Mouse (Mus musculus) urinary bladder, postnatal 14 days (tissue): ENCODE measurements at regions not wholly inside any gene's neighbourhood (a gene's known extent, or its start where the extent isn't known, plus 50 kb on each side); places are given as distances from the start of the nearest gene placed in this dataset.

Experiments used
- DNase-seq: peaks from one replicate; pipeline ENCODE4 v3.0.0; 2021; ENCODE audit warnings: low spot score

DNA sequence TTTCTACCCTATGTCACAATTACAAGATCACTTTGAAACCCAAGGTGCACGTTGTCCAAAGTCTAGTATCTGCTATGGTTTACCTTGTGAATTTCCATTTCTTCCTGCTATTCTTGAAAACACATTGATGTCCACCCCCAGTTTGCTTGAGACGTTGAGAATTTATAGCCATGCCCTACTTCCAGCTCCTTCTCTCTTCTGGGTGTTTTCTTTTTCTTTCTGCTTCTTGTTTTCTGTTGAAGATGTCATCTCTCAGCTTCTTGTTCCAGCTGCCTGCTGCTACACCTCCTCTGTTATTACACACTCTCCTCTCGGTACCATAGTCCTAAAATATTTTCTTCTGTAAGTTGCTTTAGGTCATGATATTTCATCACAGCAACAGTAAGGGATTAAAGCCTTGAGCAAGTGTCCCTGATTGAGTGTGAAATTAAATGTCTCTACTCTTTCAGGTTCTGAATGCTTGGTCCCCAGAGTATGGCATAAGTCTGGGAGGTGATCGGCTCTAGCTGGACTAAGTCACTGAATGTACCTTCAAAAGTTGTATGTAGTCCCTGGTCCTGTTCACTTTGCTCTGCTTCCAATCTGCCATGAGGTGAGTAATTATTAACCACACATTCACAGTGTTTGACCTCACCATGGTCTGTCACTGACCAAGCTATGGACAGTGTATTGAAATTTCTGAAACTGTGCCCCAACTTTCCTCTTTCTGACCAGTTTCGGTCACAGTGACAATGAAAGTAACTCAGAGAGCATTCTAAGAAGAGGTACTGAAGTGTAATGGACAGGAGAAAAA, 718.1 kb downstream of the Epm2a start:
- DNase-seq = no peak

DNA sequence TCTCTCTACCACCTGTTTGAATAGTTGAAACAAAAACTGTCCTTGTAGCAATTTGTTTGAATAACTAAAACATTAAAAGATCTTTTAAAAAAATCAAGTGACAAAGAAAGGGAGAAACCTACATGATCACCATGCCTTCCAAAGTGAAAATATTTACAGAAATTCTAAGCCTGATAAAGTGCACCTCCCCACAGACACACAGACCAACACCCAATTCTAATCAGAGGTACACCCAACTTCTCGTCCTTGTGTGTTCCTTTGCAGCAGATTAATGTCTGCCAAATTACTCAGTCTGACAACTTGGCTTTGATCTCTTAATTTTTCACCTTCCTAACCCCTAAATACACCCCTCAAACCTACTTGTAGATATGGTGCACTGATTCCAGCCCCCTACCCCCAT, 719.1 kb downstream of the Epm2a start:
- DNase-seq = no peak

DNA sequence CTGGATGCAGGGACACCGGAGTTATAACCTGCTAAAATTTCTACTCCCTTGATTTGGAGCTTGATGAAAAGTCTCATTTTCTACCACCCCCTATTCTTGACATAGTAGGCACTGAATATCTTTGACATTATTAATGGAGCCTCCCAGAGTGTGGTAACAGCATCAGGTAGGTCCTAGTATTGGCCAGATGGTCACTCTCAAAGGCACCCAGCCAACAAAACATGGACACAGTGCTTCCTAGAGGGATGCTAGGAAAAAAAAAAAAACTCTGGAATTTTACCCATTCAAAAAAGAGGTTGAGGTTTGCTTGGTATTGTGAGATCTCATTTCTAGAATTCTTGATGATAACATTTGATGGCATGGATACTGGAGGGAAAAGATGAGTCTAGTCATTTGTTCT, 740.8 kb downstream of the Epm2a start:
- DNase-seq = no peak

DNA sequence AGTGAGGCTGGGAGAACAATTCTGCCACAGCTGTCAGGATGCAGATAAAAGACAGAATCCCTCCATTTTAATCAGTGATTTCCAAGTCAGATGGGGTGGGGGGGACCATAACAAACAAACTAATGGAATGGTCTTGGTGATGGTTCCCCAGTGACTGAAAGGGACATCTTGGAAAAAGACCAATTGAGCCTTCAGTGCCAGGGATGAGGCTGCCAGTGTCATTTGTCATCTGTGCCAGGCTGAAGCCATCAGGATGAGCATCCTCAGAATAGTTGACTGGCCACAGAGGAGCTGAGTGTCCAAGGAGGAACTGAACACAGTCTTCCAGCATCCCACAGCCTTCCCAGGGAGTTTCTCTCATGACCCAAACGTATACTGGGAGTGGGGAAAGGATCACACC, 749.3 kb downstream of the Epm2a start:
- no peak for DNase-seq

DNA sequence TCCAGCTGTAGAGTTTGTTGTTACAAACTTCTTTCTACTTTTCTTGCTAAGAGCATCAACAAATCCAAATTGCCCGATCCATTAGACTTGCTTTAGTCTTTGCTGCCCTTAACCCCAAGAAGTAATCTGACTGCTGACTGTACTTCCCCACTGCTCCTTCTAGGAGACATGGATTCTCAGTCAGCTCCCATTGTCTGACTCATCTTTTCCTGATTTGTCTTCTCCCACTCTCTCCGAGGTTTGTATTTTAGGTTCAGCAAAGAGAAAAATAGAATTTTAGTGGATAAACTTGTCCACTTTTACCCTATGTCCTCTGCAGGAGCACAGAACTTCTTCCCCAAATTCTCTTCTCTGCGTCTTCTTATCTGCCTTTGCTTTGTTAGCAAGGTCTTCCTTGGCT, 753.5 kb downstream of the Epm2a start:
- DNase-seq = no peak

DNA sequence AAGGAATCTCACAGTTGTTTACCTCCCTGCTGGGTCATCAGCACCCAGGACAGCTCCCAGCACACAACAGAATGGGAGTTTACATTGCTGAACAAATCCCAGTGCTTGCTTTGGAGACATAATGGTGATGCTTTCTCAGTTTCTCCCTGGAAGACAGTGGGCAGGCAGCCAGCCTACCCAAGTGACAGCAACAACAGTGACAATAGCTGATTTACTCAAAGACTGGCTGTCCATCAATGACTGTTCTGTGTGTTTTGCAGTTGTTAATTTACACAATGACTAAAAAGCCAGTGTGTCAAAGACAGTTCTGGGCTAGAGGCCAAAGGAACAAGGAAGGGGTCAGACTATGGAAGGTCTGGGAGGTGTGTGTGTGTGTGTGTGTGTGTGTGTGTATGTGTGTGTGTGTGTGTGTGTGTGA, 762.2 kb downstream of the Utrn start:
- DNase-seq = peak; percentile 6

DNA sequence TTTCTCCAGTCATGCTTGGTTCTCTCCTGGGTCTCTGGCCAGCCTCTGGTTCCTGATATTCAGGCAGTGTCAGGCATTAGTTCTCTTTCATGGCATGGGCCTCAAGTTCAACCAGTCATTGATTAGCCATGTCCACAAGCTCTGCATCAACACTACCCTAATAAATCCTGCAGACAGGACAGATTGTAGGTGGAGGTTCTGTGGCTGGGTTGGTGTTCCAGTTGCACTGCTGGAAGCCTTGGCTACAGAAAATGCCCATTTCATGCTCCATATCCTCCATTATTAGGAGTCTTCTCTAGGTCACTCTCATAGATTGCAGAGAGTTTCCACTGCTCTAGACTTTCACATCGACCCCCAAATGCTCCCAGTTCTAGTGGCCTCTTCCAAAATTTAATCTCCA, 757.4 kb downstream of the Utrn start:
- DNase-seq = no peak

DNA sequence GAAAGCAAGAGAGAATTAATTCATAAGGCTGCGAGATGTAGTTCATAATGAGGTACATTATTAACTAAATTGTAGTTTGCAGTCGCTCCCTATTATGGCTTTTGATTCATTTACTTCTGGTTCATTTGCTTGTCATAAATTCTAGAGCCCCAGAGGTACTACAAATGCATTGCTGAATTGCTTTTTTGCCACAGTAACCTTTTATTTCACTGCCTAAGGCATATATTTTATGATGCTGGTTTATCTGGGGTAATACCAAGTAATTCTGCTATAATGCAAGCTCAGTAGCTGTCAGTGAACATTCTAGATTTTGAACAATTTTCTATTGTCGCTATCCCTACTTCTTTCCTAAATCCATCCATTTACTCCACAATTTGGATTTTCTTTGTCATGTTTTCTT, 753.4 kb downstream of the Utrn start:
- no peak for DNase-seq

DNA sequence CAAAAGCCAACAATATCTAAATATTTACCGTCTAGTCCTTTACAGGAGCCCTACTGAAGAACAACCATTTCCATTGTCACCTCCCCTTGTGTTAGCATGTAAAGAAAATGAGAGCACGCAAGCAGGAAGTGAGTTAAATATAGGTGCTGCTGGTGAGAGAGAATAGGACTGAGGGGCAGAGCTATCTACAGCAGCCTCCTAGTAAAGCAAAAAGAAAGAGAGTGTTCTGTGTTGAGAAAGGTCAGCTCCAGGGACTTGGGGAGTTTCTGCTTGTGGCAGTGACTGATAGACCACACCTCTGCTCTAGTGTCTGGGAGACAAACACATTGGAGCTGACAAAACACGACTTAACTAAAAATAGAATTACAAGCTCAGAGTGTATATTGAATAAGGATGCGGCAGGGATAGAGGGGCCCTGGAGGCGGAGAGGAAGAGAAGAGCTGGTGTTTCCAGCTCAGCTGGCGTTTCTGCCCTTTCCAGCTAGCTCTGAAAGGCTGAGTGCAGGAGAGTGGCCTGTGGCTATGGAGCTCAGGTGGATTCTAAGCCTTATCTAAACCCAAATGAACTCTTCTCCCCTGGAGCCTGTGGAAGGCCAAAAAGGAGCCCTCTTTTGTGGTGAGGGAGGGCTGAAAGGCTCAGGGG, 752.4 kb downstream of the Utrn start:
- DNase-seq = no peak

- no peak for DNase-seq
Observed at GRCm38 (mm10) chr10:12124272-12124671, 744.9 kb downstream of the Utrn start.

DNA sequence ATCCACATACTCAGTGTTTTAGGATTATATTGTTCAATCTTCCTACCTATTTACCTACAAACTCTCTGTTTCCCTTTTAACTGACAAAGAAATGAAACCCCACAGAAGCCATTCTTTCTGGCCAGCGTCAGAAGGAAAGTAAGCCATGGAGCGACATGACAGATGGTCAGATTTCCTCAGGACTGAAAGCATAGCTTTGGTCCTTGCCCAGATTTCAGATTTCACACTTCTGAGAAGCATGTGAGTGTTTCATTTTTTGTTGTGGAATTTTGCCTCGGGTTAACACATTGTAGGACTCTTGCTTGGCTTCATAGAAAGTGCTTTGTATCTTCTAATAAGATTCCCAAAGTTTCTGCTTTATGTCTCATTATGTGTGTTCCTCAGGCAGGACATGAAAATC, 739.7 kb downstream of the Utrn start:
- no peak for DNase-seq

DNA sequence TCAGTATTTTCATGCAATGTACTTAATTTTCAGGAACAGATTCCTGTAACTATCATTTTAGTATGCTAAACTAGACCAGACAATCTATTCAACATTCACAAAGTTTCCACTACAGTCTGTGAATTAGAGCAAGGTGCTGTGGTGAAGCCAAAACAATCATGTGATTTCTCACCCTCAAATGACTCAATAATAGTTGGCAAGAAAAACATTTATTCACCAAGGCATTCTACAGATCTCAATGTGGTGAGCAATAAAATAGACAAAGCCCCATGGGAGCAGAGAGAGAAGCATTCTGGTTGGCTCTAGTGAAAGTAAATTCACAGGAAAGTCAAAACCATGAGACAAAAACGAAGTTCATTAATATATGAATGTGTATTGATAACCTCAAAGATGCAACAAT, 724.5 kb downstream of the Utrn start:
- DNase-seq = no peak

DNA sequence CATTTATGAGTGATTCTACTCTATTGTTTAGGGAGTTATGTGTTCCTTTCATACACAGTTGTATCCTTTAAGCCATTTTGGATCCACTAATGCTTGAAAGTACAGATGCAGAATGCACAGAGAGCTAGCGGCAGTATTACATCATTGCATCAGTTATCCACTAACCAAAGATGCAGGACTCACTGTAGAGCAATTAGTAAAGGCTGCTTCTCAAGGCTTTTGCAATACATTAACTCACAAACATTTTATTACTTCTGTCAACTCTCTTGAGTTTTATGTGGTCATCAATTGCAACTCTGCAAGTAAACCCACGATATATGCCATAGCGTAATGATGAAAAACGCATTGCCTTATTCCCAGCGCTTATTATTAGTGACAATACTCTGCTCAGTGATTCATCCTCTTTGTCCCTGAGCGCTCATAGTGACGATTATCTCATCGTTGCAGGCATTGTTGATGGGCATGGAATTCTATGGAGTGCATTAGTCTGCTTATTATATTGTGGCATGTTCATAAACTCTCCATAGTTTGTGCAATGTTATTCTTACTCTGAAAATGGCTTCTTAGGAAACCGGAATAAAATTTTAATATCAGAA, 722.1 kb downstream of the Utrn start:
- no peak for DNase-seq

DNA sequence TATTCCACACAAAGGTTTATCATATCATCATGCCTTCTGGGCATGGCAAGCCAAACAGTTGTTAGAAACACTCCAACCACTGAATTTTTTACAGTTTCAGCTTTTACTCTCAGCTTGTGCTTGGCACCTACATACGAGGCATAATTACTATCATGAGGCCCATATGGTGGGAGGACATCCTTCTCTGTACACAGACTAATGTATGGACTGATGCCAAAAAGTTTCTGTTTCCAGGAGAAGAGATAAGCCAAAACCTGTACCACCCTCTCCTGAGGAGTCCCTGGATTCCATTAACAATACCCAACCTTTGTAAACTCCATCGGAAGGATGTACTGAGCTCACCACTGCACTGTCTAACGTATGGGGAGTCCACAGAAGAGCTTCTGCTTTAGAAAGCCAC, 698.9 kb downstream of the Utrn start:
- no peak for DNase-seq

DNA sequence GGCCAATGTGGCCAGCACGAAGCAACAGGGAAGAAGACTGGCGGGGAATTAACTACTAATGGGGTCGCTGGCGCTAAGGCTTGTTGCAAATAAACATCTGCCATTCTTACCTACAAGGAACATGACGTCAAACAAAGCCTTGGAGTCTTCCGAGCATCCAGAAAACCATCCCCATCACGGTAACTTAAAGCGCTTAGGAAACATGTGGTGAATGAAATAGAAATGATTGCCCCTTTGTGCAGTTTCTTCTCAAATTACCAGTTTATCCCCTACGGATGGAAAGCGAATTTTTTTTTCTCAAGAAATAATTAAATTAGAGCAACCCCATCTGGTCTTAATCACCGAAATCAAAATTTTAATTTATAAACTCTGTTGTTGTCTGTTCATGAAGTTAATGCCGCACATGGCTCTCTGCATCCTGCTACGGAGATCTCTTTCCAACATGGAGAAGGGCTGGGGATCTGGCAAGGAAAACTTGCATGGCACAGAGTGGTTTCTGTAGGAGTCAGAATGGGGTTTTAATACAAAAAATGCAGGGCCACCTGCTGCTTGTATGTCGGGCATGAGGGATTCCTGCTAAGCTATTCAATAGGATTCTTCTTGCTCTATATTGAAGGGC, 694.9 kb downstream of the Utrn start:
- DNase-seq = no peak

DNA sequence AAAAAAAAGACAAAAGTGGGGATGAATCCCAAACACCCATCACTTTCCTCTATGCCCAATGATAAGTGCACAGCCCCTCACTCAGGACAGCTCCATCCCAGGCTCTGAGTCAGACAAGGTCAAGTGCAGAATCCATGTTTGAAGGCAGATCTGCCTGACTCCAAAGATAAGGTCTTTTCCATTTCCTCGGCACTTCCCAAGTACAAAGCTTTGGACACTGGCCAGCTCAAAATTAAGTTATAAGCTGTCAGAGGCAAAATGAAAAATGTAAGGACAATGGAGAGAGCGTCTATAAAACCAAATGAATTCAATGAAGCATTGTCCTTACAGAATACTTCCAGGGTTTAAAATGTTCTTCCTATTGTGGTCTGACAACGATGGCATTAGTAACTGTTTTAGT, 694.0 kb downstream of the Utrn start:
- DNase-seq = no peak

DNA sequence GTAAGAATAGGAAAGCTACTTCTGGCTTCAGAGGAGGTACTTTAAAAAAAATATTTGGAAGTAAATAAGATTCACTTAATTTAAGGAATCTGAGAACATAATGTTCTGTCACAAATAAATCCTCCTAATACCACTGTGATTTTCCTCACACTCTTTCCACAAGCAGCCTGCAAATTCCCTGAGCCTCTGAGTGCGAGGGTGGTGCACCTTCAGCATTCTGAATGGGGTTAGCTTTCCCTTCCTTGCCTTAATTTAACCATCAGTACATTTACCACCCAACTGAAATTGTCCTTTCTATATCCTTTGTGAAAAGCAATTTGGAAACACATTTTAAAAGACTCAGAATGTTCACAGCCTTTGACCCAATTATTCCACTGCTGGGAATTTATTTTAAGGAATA, 691.7 kb downstream of the Utrn start:
- no peak for DNase-seq

GRCm38 (mm10) chr10:12180965-12181364, 688.2 kb downstream of the Utrn start:
- DNase-seq = no peak

GRCm38 (mm10) chr10:12186918-12187639, 682.1 kb downstream of the Utrn start:
- DNase-seq = no peak

- no peak for DNase-seq
Observed at GRCm38 (mm10) chr10:12187669-12188342, 681.4 kb downstream of the Utrn start.

DNA sequence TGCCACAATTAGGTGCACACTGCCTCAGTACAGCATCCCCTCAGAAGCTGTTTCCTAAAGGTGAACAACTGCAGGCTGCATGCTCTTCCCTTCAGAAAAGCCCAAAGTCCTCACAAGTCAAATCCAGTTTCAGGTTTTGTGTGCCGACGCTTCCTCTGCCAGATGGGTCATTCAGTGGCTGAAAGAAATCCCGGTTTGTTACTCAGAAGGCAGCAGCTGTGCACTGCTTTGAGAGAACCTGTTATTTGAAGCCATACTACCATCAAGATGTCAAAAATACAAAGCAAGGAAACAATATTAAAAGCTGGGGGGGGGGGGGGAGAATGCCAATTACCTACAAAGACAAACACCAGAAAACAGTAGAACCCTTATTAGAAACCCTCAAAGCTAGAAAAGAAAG, 678.7 kb downstream of the Utrn start:
- no peak for DNase-seq

DNA sequence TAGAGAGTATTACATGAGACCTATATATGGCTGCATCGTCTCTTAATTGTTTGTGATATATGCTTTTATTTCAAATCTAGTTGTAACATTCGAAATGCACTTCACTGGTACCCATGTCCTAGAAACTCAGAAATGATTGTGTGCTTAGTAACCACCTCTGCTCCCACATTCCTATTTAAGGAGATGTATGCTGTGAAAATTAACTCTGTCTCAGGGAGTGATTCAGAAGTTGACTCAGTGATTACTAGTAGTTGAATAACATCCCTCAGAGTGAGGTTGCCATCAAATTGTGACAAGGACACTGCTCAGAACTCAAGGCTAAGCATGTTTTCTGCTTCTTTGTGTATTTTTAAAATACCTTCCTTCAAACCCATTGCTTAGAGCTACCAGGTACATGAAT, 661.9 kb downstream of the Utrn start:
- DNase-seq = no peak
